Mouse (Mus musculus) thymus, adult 2 months (tissue): ENCODE measurements around the gene Spata45.

Experiments
- CTCF ChIP-seq: fragments of 200-500 bp; IDR thresholded peaks from 2 replicates; pipeline ENCODE4 v1.5.1; 2012; ENCODE audit warnings: mild to moderate bottlenecking, control low read depth, low read length, moderate library complexity, borderline replicate concordance; ENCODE audit not compliant: control insufficient read depth, poor library complexity, insufficient read depth; ENCODE audit errors: extremely low read depth
- POLR2A ChIP-seq: fragments of 200-500 bp; IDR thresholded peaks from 2 replicates; pipeline ENCODE4 v1.6.1; 2012; ENCODE audit warnings: mild to moderate bottlenecking, low read length, control low read depth, moderate library complexity; ENCODE audit not compliant: control insufficient read depth, poor library complexity, insufficient read depth; ENCODE audit errors: extremely low read depth

GRCm38 (mm10) chr1:191085597-191085996 is 49.2 kb downstream of the Spata45 start:
- TF ChIP-seq CTCF (no peak), POLR2A (no peak)
